Mouse (Mus musculus) left cerebral cortex, postnatal 36 days (tissue): ENCODE results near the gene Grtp1. TPM values are rescaled to one million over a fixed set of nuclear protein-coding genes. Genes with fewer than 3 reads are reported as not detected.

ENCODE experiments used
- DNase-seq, 2 experiments: peaks; one replicate each; pipeline ENCODE4 v3.0.0; 2021 to 2022; ENCODE audit warnings: low spot score in 2 of 2, mixed read lengths in 1 of 2
- intact Hi-C: fragments of 180-260 bp; cut with DNase I; formaldehyde crosslinking; loops from one replicate; pipeline ENCODE4 v1.15.1; 2025
- total RNA-seq, 2 experiments: library from RNA; stranded (reverse); gene quantifications; 2 replicates each; pipeline ENCODE4 v1.2.3; 2021

Gene Grtp1
- total RNA-seq, 2 experiments from 2014 or later: 4.8 to 5.5 TPM

- intact Hi-C loops: no loop called here
- no peak for DNase-seq
These were observed 22.3 kb downstream of the Grtp1 start for GRCm38 (mm10) chr8:13178137-13178536.

- intact Hi-C loops: no loop called here
- DNase-seq: no peak
These were observed 23.1 kb downstream of the Grtp1 start for GRCm38 (mm10) chr8:13177173-13177852.

GRCm38 (mm10) chr8:13175650-13176049 is 24.8 kb downstream of the Grtp1 start:
- DNase-seq: no peak
- intact Hi-C loops: no loop called here

- DNase-seq: no peak
- intact Hi-C loops: no loop called here
These were observed 25.6 kb downstream of the Grtp1 start for GRCm38 (mm10) chr8:13174811-13175210.

GRCm38 (mm10) chr8:13174305-13174704 is 26.1 kb downstream of the Grtp1 start:
- DNase-seq: no peak
- intact Hi-C loops: no loop called here

GRCm38 (mm10) chr8:13170510-13170909 is 29.9 kb downstream of the Grtp1 start:
- DNase-seq: no peak
- intact Hi-C loops: no loop called here

GRCm38 (mm10) chr8:13164361-13164760 is 36.1 kb downstream of the Grtp1 start:
- intact Hi-C loops: no loop called here

GRCm38 (mm10) chr8:13163563-13163962 is 36.9 kb downstream of the Grtp1 start:
- DNase-seq: no peak
- intact Hi-C loops: no loop called here

More at GRCm38 (mm10) chr8:13164361-13164760, 36.1 kb downstream of the Grtp1 start:
- no peak for DNase-seq

- no peak for DNase-seq
- intact Hi-C loops: no loop called here
These were observed 38.3 kb downstream of the Grtp1 start for GRCm38 (mm10) chr8:13162098-13162497.

GRCm38 (mm10) chr8:13160691-13161090 is 39.7 kb downstream of the Grtp1 start:
- DNase-seq: no peak
- intact Hi-C loops: no loop called here

GRCm38 (mm10) chr8:13159377-13159881 is 41.0 kb downstream of the Grtp1 start:
- no peak for DNase-seq
- intact Hi-C loops: loop anchor here (5.0 kb wide), 1 partner anchor 53 kb away; no protein-coding TSS in a partner anchor

GRCm38 (mm10) chr8:13158718-13159376 is 41.6 kb downstream of the Grtp1 start, which contains the start of gene Lamp1:
TSS of gene Lamp1 (plus strand) at chr8:13159161.
- intact Hi-C loops: loop anchor here (5.0 kb wide), 1 partner anchor 53 kb away; no protein-coding TSS in a partner anchor
- peak; percentile 99 for DNase-seq

GRCm38 (mm10) chr8:13156327-13157097 is 43.9 kb downstream of the Grtp1 start:
- intact Hi-C loops: loop anchor here (5.0 kb wide), 1 partner anchor 56 kb away; no protein-coding TSS in a partner anchor

GRCm38 (mm10) chr8:13155358-13155757 is 45.1 kb downstream of the Grtp1 start:
- DNase-seq: no peak
- intact Hi-C loops: loop anchor here (5.0 kb wide), 1 partner anchor 57 kb away; no protein-coding TSS in a partner anchor

More at GRCm38 (mm10) chr8:13156327-13157097, 43.9 kb downstream of the Grtp1 start:
- DNase-seq: peak; percentile 36 to 50

GRCm38 (mm10) chr8:13154099-13154498 is 46.3 kb downstream of the Grtp1 start:
- intact Hi-C loops: no loop called here
- DNase-seq: no peak

- intact Hi-C loops: no loop called here
- DNase-seq: no peak
These were observed 49.5 kb downstream of the Grtp1 start for GRCm38 (mm10) chr8:13150929-13151328.

GRCm38 (mm10) chr8:13149866-13150265 is 50.6 kb downstream of the Grtp1 start:
- DNase-seq: no peak
- intact Hi-C loops: no loop called here

GRCm38 (mm10) chr8:13149287-13149686 is 51.1 kb downstream of the Grtp1 start:
- DNase-seq: no peak
- intact Hi-C loops: no loop called here

GRCm38 (mm10) chr8:13148476-13148875 is 51.9 kb downstream of the Grtp1 start:
- DNase-seq: no peak
- intact Hi-C loops: no loop called here

GRCm38 (mm10) chr8:13141681-13142080 is 58.7 kb downstream of the Grtp1 start:
- intact Hi-C loops: no loop called here
- no peak for DNase-seq
